Mouse (Mus musculus): Measurements from ENCODE around the gene Tmem39a.

- TF ChIP-seq POLR2A (IDR thresholded peaks at IDR 0.05; ENCODE audit: low read depth, low read length), result no peak
- TF ChIP-seq CTCF (IDR thresholded peaks at IDR 0.05; ENCODE audit: extremely low read depth, insufficient read depth, insufficient read length, insufficient replicate concordance), result no peak
Observed at GRCm38 (mm10) chr16:38585186-38585585, 26.7 kb downstream of the Tmem39a start.
